Mouse (Mus musculus) inflammation-experienced regulatory T-cells (primary cell): Measurements from ENCODE around the gene Rpl36-ps4. TPM values are rescaled to one million over a fixed set of nuclear protein-coding genes. Genes with fewer than 3 reads are reported as not detected.

Experiments used
- polyA plus RNA-seq, 2 experiments: library from polyadenylated mRNA; unstranded; fragments of 100-300 nt; shearing (Covaris generic); gene quantifications; one replicate each; pipeline ENCODE4 v1.2.1; 2017

Gene Rpl36-ps4
- polyA plus RNA-seq, result not detected

DNA sequence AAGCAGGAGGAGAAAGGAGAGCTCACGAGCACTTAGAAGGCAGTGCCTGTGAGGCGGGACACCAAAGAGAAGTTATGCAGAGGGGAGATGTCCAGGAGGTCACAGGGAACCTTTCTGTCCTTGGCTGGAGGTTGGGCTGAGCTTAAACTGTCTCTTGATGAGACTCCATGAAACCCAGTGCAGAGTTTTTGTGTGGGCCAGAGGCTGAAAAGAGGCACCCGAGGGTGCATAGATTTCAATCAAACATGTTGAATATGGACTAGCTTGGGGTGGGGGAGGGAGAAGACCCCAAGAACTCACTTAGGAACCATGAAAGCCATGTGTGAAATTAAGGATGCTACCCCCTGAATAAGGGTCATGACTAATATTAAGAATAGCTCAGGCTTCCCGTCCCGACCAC lies at the start of gene Rpl36-ps4:
TSS of gene Rpl36-ps4 (plus strand) at position 301 of the 400 bp plus-strand sequence.

Other genes starting within 250 kb of the Rpl36-ps4 start
- gene Msh2, start 248.6 kb upstream of the Rpl36-ps4 start, polyA plus RNA-seq, result 10 to 100 TPM; 55.2 to 84.0 TPM
- under 1 TPM in 1 of 2 experiments, not detected in 1; 0.16 TPM for gene Kcnk12, start 123.0 kb upstream of the Rpl36-ps4 start, polyA plus RNA-seq
- gene Msh6, start 54.1 kb downstream of the Rpl36-ps4 start, polyA plus RNA-seq, result 10 to 100 TPM; 39.2 to 46.7 TPM
- gene Fbxo11, start 144.3 kb downstream of the Rpl36-ps4 start, polyA plus RNA-seq, result 10 to 100 TPM in 1 of 2 experiments, 1 to 10 TPM in 1; 7.4 to 11.9 TPM